ENCODE assay signal across 8 mouse cellular contexts in the genomic region with DNA sequence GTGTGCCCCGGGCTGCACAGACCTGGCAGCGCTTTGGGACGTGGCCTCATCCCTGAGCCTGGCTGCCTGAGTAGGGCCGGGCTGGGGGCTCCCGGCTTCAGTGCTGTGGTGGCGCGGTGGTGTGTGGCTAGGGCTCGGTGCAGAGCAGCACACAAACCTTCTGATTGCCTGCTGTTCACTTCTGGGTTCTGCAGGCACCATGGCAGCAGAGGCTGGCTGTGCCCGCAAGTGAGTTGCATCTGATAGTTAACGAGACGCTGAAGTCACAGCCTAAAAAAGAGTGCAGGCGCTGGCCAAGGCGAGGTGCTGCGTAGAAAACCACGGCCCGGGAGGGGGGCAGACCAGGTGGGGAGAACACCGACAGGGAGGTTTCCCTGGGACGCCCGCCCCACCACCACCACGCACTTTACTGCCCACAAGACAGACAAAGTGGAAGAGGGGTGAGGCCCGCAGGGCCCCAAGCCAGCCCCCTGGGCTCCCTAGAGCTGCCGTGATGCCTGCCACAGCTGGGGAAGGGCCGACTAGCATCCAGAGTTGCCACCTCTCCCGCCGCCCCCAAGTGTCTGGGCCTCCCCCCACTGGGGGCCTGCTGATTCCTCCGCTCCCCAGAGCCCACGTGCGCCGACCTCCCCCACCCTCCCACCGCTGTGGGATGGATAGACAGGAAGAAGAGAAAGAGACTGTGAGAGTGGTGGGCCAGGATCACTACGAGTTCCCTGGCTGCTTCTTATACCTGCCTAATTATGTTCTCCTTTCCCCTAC. TPM values are rescaled to one million over a fixed set of nuclear protein-coding genes. Genes with fewer than 3 reads are reported as not detected.
DNase-seq lines count a peak whose midpoint lies in the region; ATAC-seq and TF ChIP-seq lines count a peak whose summit lies in the region.

No protein-coding gene starts in this region.

- H3K4me3 ChIP-seq in kidney, postnatal 0 days (replicated peaks; ENCODE audit: low read depth, low read length): peak overlapping the region; percentile 27
- peak overlapping the region; percentile 43 for H3K4me3 ChIP-seq in limb, embryonic 13.5 days
- H3K4me3 ChIP-seq in neural tube, embryonic 15.5 days (replicated peaks): peak overlapping the region; percentile 23

- H3K27ac ChIP-seq in kidney, postnatal 0 days: no peak overlapping the region
- no peak overlapping the region for H3K27ac ChIP-seq in limb, embryonic 13.5 days
- H3K27ac ChIP-seq in neural tube, embryonic 15.5 days (replicated peaks): no peak overlapping the region

- WGBS in kidney, postnatal 0 days: 38% methylated on average over 28 of the region's 31 CpGs
- 22% methylated on average over 31 of the region's 31 CpGs for WGBS in limb, embryonic 13.5 days
- 37% methylated on average over 26 of the region's 31 CpGs for WGBS in neural tube, embryonic 15.5 days

- TF ChIP-seq CTCF in kidney, postnatal 0 days (IDR thresholded peaks at IDR 0.05; ENCODE audit: low read depth): no peak

- no peaks in the 10 kb centered on the region for H3K4me1 ChIP-seq in kidney, postnatal 0 days (replicated peaks; ENCODE audit: insufficient read depth, low read length)
- H3K4me1 ChIP-seq in limb, embryonic 13.5 days: peaks cover 10% of the 10 kb centered on the region
- peaks cover 7% of the 10 kb centered on the region for H3K4me1 ChIP-seq in neural tube, embryonic 15.5 days

- no peaks in the 10 kb centered on the region for H3K9me3 ChIP-seq in kidney, postnatal 0 days (replicated peaks; ENCODE audit: low read length)
- H3K9me3 ChIP-seq in limb, embryonic 13.5 days: peaks cover 6% of the 10 kb centered on the region; the same call in 1 of the 2 replicates
- no peaks in the 10 kb centered on the region for H3K9me3 ChIP-seq in neural tube, embryonic 15.5 days (replicated peaks)

- no peak for DNase-seq in kidney, postnatal 0 days (ENCODE audit: low spot score)
- DNase-seq in kidney, postnatal 14 days: no peak
- no peak for DNase-seq in yolk sac, embryonic 10.5 days (ENCODE audit: low spot score)
- no peak for DNase-seq in layer of hippocampus, postnatal 14 days (ENCODE audit: low spot score in 2 of 2)
- no peak for DNase-seq in gastrocnemius, postnatal 4 days (ENCODE audit: low spot score in 2 of 2)

- no peaks in the 10 kb centered on the region for H3K27me3 ChIP-seq in kidney, postnatal 0 days (ENCODE audit: insufficient read depth, low read length)
- H3K27me3 ChIP-seq in limb, embryonic 13.5 days: no peaks in the 10 kb centered on the region
- no peaks in the 10 kb centered on the region for H3K27me3 ChIP-seq in neural tube, embryonic 15.5 days (replicated peaks)

- peak overlapping the region; percentile 43 for H3K9ac ChIP-seq in kidney, postnatal 0 days (ENCODE audit: low read depth, low read length)
- H3K9ac ChIP-seq in limb, embryonic 13.5 days: peak overlapping the region; percentile 66
- H3K9ac ChIP-seq in neural tube, embryonic 15.5 days (replicated peaks): 0 out of 2 replicates have a peak overlapping the region, but pooled peaks have one; percentile 11

- peak overlapping the region; percentile 59 for H3K4me2 ChIP-seq in kidney, postnatal 0 days (ENCODE audit: low read length)
- H3K4me2 ChIP-seq in limb, embryonic 13.5 days (replicated peaks): peak overlapping the region; percentile 77
- H3K4me2 ChIP-seq in neural tube, embryonic 15.5 days: peak overlapping the region; percentile 57

- H3K36me3 ChIP-seq in kidney, postnatal 0 days (ENCODE audit: insufficient read depth, low read length): no peaks in the 10 kb centered on the region
- no peaks in the 10 kb centered on the region for H3K36me3 ChIP-seq in limb, embryonic 13.5 days
- H3K36me3 ChIP-seq in neural tube, embryonic 15.5 days: no peaks in the 10 kb centered on the region

- peak; percentile 54; the same call in 1 of the 2 replicates for ATAC-seq in kidney, postnatal 0 days (replicated peaks; ENCODE audit: low FRiP score, low read depth)
- 0 out of 2 replicates have a peak, but pooled peaks have one; percentile 39 for ATAC-seq in erythroblast, adult 5-6 weeks (replicated peaks; ENCODE audit: low FRiP score, poor library complexity, severe bottlenecking)
- ATAC-seq in limb, embryonic 13.5 days (ENCODE audit: low FRiP score, low read depth): peak; percentile 77
- ATAC-seq in neural tube, embryonic 15.5 days (ENCODE audit: low FRiP score): peak; percentile 65; the same call in 1 of the 2 replicates

RNA-seq across cellular contexts. Expression of a gene that starts 19.2 kb away (rescaled TPM):
- polyA plus RNA-seq in kidney, postnatal 0 days (2015; fragmentation: Nextera tagmentation; extraction: Ambion mirVana): not detected in 2 replicates
- total RNA-seq in erythroblast, adult 5-6 weeks (2015; ENCODE audit: low replicate concordance): not detected in 2 replicates
- not detected in 2 replicates for total RNA-seq in erythroblast, adult 5-6 weeks (2017; ENCODE audit: low replicate concordance)
- polyA plus RNA-seq in limb, embryonic 13.5 days (2015; fragmentation: Nextera tagmentation; extraction: Ambion mirVana): not detected in 2 replicates
- polyA plus RNA-seq in neural tube, embryonic 15.5 days (2015; fragmentation: Nextera tagmentation; extraction: Ambion mirVana): not detected in 2 replicates
- not detected for total RNA-seq in layer of hippocampus, postnatal 14 days (2021)
- not detected for total RNA-seq in gastrocnemius, postnatal 4 days (2021)

RNA-seq across cellular contexts. Expression of a gene that starts 27.8 kb away (rescaled TPM):
- polyA plus RNA-seq in kidney, postnatal 0 days (2015; fragmentation: Nextera tagmentation; extraction: Ambion mirVana): 4.0 and 4.6 TPM in 2 replicates
- 2.3 and 5.2 TPM in 2 replicates for total RNA-seq in erythroblast, adult 5-6 weeks (2015; ENCODE audit: low replicate concordance)
- total RNA-seq in erythroblast, adult 5-6 weeks (2017; ENCODE audit: low replicate concordance): 3.0 and 4.6 TPM in 2 replicates
- 4.4 and 5.2 TPM in 2 replicates for polyA plus RNA-seq in limb, embryonic 13.5 days (2015; fragmentation: Nextera tagmentation; extraction: Ambion mirVana)
- 3.2 and 3.3 TPM in 2 replicates for polyA plus RNA-seq in neural tube, embryonic 15.5 days (2015; fragmentation: Nextera tagmentation; extraction: Ambion mirVana)
- total RNA-seq in layer of hippocampus, postnatal 14 days (2021): 10 to 100 TPM; 19.1 to 20.0 TPM
- 10 to 100 TPM; 14.8 to 21.3 TPM for total RNA-seq in gastrocnemius, postnatal 4 days (2021)

RNA-seq across cellular contexts. Expression of a gene that starts 28.2 kb away (rescaled TPM):
- polyA plus RNA-seq in kidney, postnatal 0 days (2015; fragmentation: Nextera tagmentation; extraction: Ambion mirVana): 211 and 212 TPM in 2 replicates
- 44.8 and 92.2 TPM in 2 replicates for total RNA-seq in erythroblast, adult 5-6 weeks (2015; ENCODE audit: low replicate concordance)
- 69.8 and 91.3 TPM in 2 replicates for total RNA-seq in erythroblast, adult 5-6 weeks (2017; ENCODE audit: low replicate concordance)
- 213 and 222 TPM in 2 replicates for polyA plus RNA-seq in limb, embryonic 13.5 days (2015; fragmentation: Nextera tagmentation; extraction: Ambion mirVana)
- polyA plus RNA-seq in neural tube, embryonic 15.5 days (2015; fragmentation: Nextera tagmentation; extraction: Ambion mirVana): 187 and 210 TPM in 2 replicates
- total RNA-seq in layer of hippocampus, postnatal 14 days (2021): 100 to 1,000 TPM; 106 to 114 TPM
- total RNA-seq in gastrocnemius, postnatal 4 days (2021): 100 to 1,000 TPM; 101 to 109 TPM

Comparison
In these comparisons a context has a peak if more than half of its experiments do, and no peak if none do; other contexts are left out.
1. H3K9ac ChIP-seq: peak in every context shown above with its lines; median percentile 66 in limb, embryonic 13.5 days; 43 in kidney, postnatal 0 days; 11 in neural tube, embryonic 15.5 days.